Mouse (Mus musculus) ES-Bruce4 (cell line): ENCODE results near the gene Slc19a1. TPM values are rescaled to one million over a fixed set of nuclear protein-coding genes. Genes with fewer than 3 reads are reported as not detected.

Experiments used
- H3K27ac ChIP-seq: 2 replicates; pipeline ENCODE4 v1.5.1; 2012; ENCODE audit warnings: low read length, inconsistent platforms; ENCODE audit not compliant: insufficient read depth
- H3K27me3 ChIP-seq: 2 replicates; pipeline ENCODE4 v1.6.1; 2012; ENCODE audit warnings: mild to moderate bottlenecking, low read length, inconsistent platforms; ENCODE audit not compliant: control insufficient read depth, poor library complexity, insufficient read depth, severe bottlenecking
- H3K36me3 ChIP-seq: 2 replicates; pipeline ENCODE4 v1.6.1; 2012; ENCODE audit warnings: inconsistent platforms, mild to moderate bottlenecking, low read length, moderate library complexity; ENCODE audit not compliant: control insufficient read depth, poor library complexity, insufficient read depth, severe bottlenecking
- H3K4me1 ChIP-seq: one replicate; pipeline ENCODE4 v1.8.1; 2011; ENCODE audit warnings: low read length; ENCODE audit not compliant: control insufficient read depth, insufficient read depth
- H3K4me3 ChIP-seq: 2 replicates; pipeline ENCODE4 v1.5.1; 2011; ENCODE audit warnings: low read depth, mild to moderate bottlenecking, low read length
- H3K9ac ChIP-seq: 2 replicates; pipeline ENCODE4 v1.6.1; 2012; ENCODE audit warnings: low read depth, mild to moderate bottlenecking, inconsistent platforms; ENCODE audit not compliant: poor library complexity, severe bottlenecking
- H3K9me3 ChIP-seq: replicated peaks from 2 replicates; pipeline ENCODE4 v1.6.1; 2012; ENCODE audit warnings: mild to moderate bottlenecking, low read length, inconsistent platforms; ENCODE audit not compliant: control insufficient read depth, poor library complexity, insufficient read depth, severe bottlenecking
- CTCF ChIP-seq: IDR thresholded peaks from one replicate; pipeline ENCODE4 v1.8.1; 2011; ENCODE audit warnings: low read depth, low read length
- EP300 ChIP-seq: IDR thresholded peaks from 2 replicates; pipeline ENCODE4 v1.6.1; 2011; ENCODE audit warnings: low read depth, low read length; ENCODE audit not compliant: insufficient read depth
- POLR2A ChIP-seq: IDR thresholded peaks from one replicate; pipeline ENCODE4 v1.8.1; 2011; ENCODE audit warnings: low read length; ENCODE audit not compliant: insufficient read depth
- polyA plus RNA-seq: library from polyadenylated mRNA; stranded (reverse); fragments of >200 nt; gene quantifications from 2 replicates; pipeline ENCODE4 v1.2.4, GENCODE M21; 2011; ENCODE audit warnings: low read depth; ENCODE audit not compliant: missing spikeins, insufficient read depth, insufficient read length

Gene Slc19a1
- polyA plus RNA-seq, 1 experiment, result 15.8 TPM

DNA sequence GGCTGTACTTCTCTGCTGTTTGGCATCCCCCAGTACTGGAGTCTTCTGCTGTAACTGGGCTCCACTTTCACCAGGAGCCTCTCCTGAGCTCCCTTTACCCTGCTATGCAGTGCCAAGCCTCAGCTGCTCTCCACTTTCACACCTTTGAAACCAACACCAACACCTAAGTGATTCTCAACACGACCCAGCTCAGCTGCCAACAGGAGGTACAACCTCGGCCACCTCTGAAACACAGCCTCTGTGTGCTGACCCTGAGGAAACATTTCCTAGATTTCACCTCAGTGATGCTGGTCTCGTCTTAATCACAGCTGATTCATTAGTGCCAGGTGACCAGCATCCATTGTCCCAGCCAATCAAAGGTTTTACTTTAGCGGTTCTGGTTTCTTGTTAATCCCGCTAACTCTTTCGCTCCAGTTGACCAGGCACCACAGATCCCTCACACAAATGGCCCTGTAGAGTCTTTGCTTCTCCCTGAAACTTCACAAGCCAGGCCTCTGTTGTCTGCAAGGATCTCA, 3.2 kb upstream of the Slc19a1 start:
- Histone ChIP-seq H3K27me3 (no peaks in the 10 kb centered on the region), H3K27ac (no peak overlapping the region), H3K4me3 (no peak overlapping the region), H3K9ac (no peak overlapping the region), H3K4me1 (no peaks in the 10 kb centered on the region), H3K36me3 (no peaks in the 10 kb centered on the region), H3K9me3 (no peaks in the 10 kb centered on the region)
- TF ChIP-seq CTCF (no peak), POLR2A (no peak), EP300 (no peak)

DNA sequence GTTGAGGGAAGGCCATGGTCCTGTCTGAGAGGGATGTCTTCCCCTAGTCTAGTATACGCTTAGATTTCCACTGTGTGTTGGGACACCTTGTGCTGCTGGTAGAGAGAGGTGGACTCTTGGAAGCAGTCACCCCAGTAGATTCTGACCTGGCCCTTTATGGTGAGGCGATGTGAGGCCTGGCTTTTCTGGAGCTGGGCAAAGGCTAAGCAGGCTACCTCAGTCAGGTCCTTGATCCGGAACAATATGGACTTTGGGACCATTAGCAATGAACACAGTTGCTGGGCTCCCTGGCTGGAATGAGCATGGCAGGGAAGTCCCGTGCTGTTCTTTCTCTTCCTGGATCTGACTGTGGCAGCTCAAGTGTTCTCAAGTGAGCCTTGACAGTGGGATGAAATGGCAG, 2.3 kb upstream of the Slc19a1 start:
- H3K27me3 ChIP-seq, result no peaks in the 10 kb centered on the region
- TF ChIP-seq POLR2A (no peak), EP300 (no peak), CTCF (no peak)
- H3K36me3 ChIP-seq, result no peaks in the 10 kb centered on the region
- H3K9ac ChIP-seq, result no peak overlapping the region
- no peaks in the 10 kb centered on the region for H3K4me1 ChIP-seq
- no peaks in the 10 kb centered on the region for H3K9me3 ChIP-seq
- no peak overlapping the region for H3K27ac ChIP-seq
- H3K4me3 ChIP-seq, result no peak overlapping the region

DNA sequence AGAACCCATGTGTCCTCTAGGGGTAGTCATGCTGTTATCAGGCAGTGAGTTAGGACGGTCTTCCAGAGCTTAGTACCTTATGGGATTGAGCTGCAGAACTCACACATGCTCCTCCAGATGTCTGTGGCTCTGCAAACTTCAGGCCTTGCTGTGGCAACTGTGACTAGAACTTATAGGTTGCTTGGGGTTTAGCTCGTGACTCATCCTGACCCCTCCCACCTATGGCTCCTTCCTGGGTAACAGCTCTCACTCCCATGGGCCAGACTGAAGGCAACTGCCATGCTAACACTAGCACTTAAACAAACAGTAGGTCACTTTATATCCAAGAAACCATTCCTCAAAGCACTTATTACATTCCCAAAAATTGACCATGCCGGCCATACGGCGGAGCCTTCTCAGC, 1.4 kb upstream of the Slc19a1 start:
- Histone ChIP-seq H3K4me3 (no peak overlapping the region), H3K27me3 (no peaks in the 10 kb centered on the region), H3K36me3 (no peaks in the 10 kb centered on the region), H3K27ac (no peak overlapping the region), H3K9ac (no peak overlapping the region), H3K4me1 (no peaks in the 10 kb centered on the region), H3K9me3 (no peaks in the 10 kb centered on the region)
- TF ChIP-seq POLR2A, result no peak
- TF ChIP-seq CTCF, result no peak
- TF ChIP-seq EP300, result no peak

DNA sequence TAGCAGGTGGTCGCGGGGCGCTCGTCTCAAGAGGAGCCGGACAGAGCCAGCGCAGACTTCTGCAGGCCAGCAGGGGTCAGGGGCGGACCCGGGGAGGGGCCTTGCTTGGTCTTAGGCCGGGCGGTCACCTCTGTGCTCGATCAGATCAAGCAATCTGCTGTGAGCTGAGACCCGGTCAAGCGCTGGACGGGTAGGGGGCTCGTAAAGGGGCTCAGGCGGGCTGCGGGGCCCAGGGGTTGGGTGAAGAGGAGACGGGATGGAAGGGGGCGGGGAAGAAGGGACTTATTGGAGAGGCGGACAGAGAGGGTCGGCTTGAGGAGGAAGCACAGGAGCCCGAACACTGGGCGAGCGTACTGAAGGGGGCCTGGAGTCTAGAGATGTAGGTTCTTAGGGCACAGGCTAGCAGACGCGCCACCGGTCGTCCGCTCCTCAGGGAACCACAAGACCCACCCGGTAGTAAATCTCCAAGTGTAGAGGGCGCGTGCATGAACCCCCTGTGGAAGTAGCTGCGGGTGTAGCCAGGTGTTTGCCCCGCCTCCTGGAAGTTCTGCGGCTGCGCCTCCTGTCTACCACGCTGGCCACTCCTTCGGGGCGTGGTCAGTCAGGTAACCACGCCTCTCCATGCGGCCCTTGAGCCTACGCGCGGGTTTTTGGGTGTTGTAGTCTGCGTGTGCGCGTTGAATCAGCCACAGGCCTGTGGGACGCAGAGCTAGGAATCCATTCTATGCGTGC, 716 bp downstream of the Slc19a1 start:
- Histone ChIP-seq H3K4me1 (no peaks in the 10 kb centered on the region), H3K4me3 (peak overlapping the region; percentile 86), H3K27ac (no peak overlapping the region), H3K9me3 (no peaks in the 10 kb centered on the region), H3K36me3 (no peaks in the 10 kb centered on the region), H3K27me3 (no peaks in the 10 kb centered on the region), H3K9ac (peak overlapping the region; percentile 67)
- TF ChIP-seq POLR2A, result peak; percentile 70
- TF ChIP-seq EP300, result 0 out of 2 replicates have a peak, but pooled peaks have one; percentile 4
- TF ChIP-seq CTCF, result peak; percentile 15

DNA sequence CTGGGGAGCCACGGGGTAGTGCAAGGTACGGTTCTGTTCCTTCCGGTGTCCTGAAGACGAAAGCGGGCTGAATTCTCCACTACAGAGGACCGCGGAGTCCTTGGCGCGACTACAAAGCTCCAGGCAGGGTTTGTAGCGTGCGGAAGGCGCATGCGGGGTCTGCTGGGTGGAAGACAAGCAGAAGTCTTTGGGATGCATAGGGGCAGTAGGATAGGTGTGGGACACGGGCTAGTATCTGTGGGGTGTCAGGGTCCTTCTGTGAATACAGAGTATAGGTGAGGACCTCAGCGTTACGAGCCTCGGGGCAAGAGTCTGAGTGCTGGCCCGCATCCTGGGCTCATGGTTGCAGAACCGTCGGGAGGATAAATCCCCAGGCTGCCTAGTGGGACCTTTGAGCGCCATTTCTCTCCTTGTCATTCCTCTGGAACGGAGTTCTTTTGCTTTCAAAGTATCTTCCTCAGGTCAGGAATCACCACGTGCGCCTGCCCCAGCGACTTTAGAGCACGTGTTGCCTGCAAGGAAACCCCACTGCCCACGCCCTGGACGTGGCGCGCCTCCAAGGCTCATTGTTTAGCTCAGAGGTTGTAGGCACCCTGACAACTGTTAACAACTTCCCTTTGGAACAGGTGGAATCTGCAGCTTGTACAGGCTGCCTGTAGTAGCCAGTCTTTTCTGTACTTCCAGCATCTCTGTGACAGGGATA, 1.4 kb downstream of the Slc19a1 start:
- Histone ChIP-seq H3K9ac (peak overlapping the region; percentile 57), H3K4me3 (peak overlapping the region; percentile 81), H3K27me3 (no peaks in the 10 kb centered on the region), H3K9me3 (no peaks in the 10 kb centered on the region), H3K4me1 (no peaks in the 10 kb centered on the region), H3K27ac (no peak overlapping the region), H3K36me3 (no peaks in the 10 kb centered on the region)
- TF ChIP-seq POLR2A (no peak), CTCF (no peak), EP300 (no peak)

DNA sequence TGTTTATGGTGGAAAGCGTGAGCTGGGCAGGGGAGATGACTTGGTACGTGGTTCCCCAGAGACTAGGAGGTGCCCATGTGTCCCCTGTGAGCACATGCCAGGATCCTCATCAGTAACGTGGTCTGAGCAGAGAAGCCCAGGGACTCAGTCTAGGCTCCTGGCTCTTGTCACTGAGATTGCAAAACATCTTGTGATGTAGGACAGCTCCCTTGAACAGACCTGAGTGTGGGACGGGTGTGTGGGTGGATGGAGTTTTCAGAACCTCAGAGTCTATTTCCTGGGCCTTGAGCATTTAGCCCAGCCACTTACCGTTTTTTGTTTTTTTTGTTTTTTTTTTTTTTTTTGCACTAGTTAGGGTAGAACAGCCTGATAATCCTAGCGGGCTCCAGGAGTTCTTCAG, 3.4 kb downstream of the Slc19a1 start:
- Histone ChIP-seq H3K9ac (no peak overlapping the region), H3K36me3 (no peaks in the 10 kb centered on the region), H3K27me3 (no peaks in the 10 kb centered on the region), H3K4me3 (no peak overlapping the region), H3K4me1 (no peaks in the 10 kb centered on the region), H3K9me3 (no peaks in the 10 kb centered on the region), H3K27ac (no peak overlapping the region)
- TF ChIP-seq CTCF, result no peak
- no peak for TF ChIP-seq EP300
- TF ChIP-seq POLR2A, result no peak
